Mouse (Mus musculus) kidney, embryonic 16.5 days (tissue): ENCODE measurements around the gene BC025920. TPM values are rescaled to one million over a fixed set of nuclear protein-coding genes. Genes with fewer than 3 reads are reported as not detected.

Experiments
- ATAC-seq: fragments of 200-750 bp; cut with Nextera tagmentation; 2 replicates; pipeline ENCODE4 v1.8.0; 2017; ENCODE audit warnings: moderate TSS enrichment; ENCODE audit not compliant: low FRiP score, low TSS enrichment
- H3K27ac ChIP-seq: fragments of 300-500 bp; sonication (generic); 2 replicates; pipeline ENCODE4 v1.5.1; 2014; ENCODE audit warnings: low read length
- H3K27me3 ChIP-seq: fragments of 300-500 bp; sonication (generic); 2 replicates; pipeline ENCODE4 v1.6.1; 2014; ENCODE audit warnings: low read length, control low read depth, mixed read lengths; ENCODE audit not compliant: insufficient read depth
- H3K36me3 ChIP-seq: fragments of 300-500 bp; sonication (generic); 2 replicates; pipeline ENCODE4 v1.6.1; 2014; ENCODE audit warnings: low read length, control low read depth, mixed read lengths; ENCODE audit not compliant: insufficient read depth
- H3K4me1 ChIP-seq: fragments of 300-500 bp; sonication (generic); 2 replicates; pipeline ENCODE4 v1.6.1; 2014; ENCODE audit warnings: low read length, control low read depth, mixed read lengths; ENCODE audit not compliant: insufficient read depth
- H3K4me2 ChIP-seq: fragments of 300-500 bp; sonication (generic); replicated peaks from 2 replicates; pipeline ENCODE4 v1.6.1; 2014; ENCODE audit warnings: low read depth, low read length
- H3K4me3 ChIP-seq: fragments of 300-500 bp; sonication (generic); 2 replicates; pipeline ENCODE4 v1.5.1; 2014; ENCODE audit warnings: mild to moderate bottlenecking, low read length
- H3K9ac ChIP-seq: fragments of 300-500 bp; sonication (generic); replicated peaks from 2 replicates; pipeline ENCODE4 v1.6.1; 2014; ENCODE audit warnings: low read length
- H3K9me3 ChIP-seq: fragments of 300-500 bp; sonication (generic); 2 replicates; pipeline ENCODE4 v1.6.1; 2016; ENCODE audit warnings: low read length, control low read depth
- WGBS: fragments of 180-500 bp; shearing (Covaris S2); extraction: QIAGEN DNeasy Blood & Tissue Kit; methylation state at CpG from one replicate; pipeline ENCODE4 v1.1.7; 2014; 5-methylcytosine and 5-hydroxymethylcytosine counted together
- polyA plus RNA-seq: library from polyadenylated mRNA; unstranded; fragments of >200 nt; fragmentation: Nextera tagmentation; extraction: Ambion mirVana; gene quantifications from 2 replicates; pipeline ENCODE4 v1.2.1, GENCODE M21; 2015

BC025920 gene
- polyA plus RNA-seq, 1 experiment from 2014 or later = 0.66 TPM

- no peaks in the 10 kb centered on the region for H3K9me3 ChIP-seq
- H3K4me2 ChIP-seq = peak overlapping the region; percentile 28
- H3K4me3 ChIP-seq = no peak overlapping the region
- peak overlapping the region; percentile 38 for H3K9ac ChIP-seq
- peaks cover 6% of the 10 kb centered on the region; the same call in 1 of the 2 replicates for H3K36me3 ChIP-seq
- ATAC-seq = no peak
- 23% methylated on average over 9 of the region's 9 CpGs for WGBS
- H3K4me1 ChIP-seq = peaks cover 81% of the 10 kb centered on the region
- H3K27ac ChIP-seq = peak overlapping the region; percentile 96
- peaks cover 26% of the 10 kb centered on the region for H3K27me3 ChIP-seq
Measured at GRCm38 (mm10) chr10:81572975-81573374, 33.1 kb upstream of the BC025920 start.

GRCm38 (mm10) chr10:81574081-81575056, 31.7 kb upstream of the BC025920 start, which contains the start of gene Tle2:
Gene Tle2, plus strand, starts transcription at chr10:81574561.
- peaks cover 68% of the 10 kb centered on the region for H3K4me1 ChIP-seq
- H3K27ac ChIP-seq = peak within 1 kb of the TSS; percentile 96
- 26% methylated on average over 10 of the region's 10 CpGs for WGBS

GRCm38 (mm10) chr10:81575208-81575631, 30.9 kb upstream of the BC025920 start:
- WGBS = under 1% methylated on average over 28 of the region's 30 CpGs
- peak overlapping the region; percentile 56 for H3K4me3 ChIP-seq
- peaks cover 26% of the 10 kb centered on the region for H3K27me3 ChIP-seq
- H3K9me3 ChIP-seq = no peaks in the 10 kb centered on the region
- peak overlapping the region; percentile 81 for H3K4me2 ChIP-seq
- peak; percentile 7; the same call in 1 of the 2 replicates for ATAC-seq
- H3K9ac ChIP-seq = peak overlapping the region; percentile 79
- H3K36me3 ChIP-seq = peaks cover 8% of the 10 kb centered on the region; the same call in 1 of the 2 replicates
- H3K4me1 ChIP-seq = peaks cover 65% of the 10 kb centered on the region
- peak overlapping the region; percentile 71 for H3K27ac ChIP-seq

More at GRCm38 (mm10) chr10:81574081-81575056, 31.7 kb upstream of the BC025920 start, which contains the start of gene Tle2:
- H3K9ac ChIP-seq = peak within 1 kb of the TSS; percentile 79
- H3K4me3 ChIP-seq = peak within 1 kb of the TSS; percentile 56
- no peaks in the 10 kb centered on the region for H3K9me3 ChIP-seq
- peaks cover 26% of the 10 kb centered on the region for H3K27me3 ChIP-seq
- ATAC-seq = no peak
- H3K36me3 ChIP-seq = peaks cover 8% of the 10 kb centered on the region; the same call in 1 of the 2 replicates
- peak within 1 kb of the TSS; percentile 81 for H3K4me2 ChIP-seq

GRCm38 (mm10) chr10:81575695-81576094, 30.4 kb upstream of the BC025920 start:
- Histone ChIP-seq H3K27me3 (peaks cover 26% of the 10 kb centered on the region), H3K27ac (peak overlapping the region; percentile 71), H3K4me3 (peak overlapping the region; percentile 56), H3K9me3 (no peaks in the 10 kb centered on the region), H3K4me2 (peak overlapping the region; percentile 81), H3K9ac (peak overlapping the region; percentile 79), H3K36me3 (peaks cover 8% of the 10 kb centered on the region; the same call in 1 of the 2 replicates), H3K4me1 (peaks cover 65% of the 10 kb centered on the region)
- no peak for ATAC-seq
- WGBS = 4% methylated on average over 6 of the region's 6 CpGs

- 69% methylated on average over 4 of the region's 4 CpGs for WGBS
- peaks cover 45% of the 10 kb centered on the region for H3K4me1 ChIP-seq
- peak overlapping the region; percentile 35; the same call in 1 of the 2 replicates for H3K4me2 ChIP-seq
- no peak for ATAC-seq
- H3K4me3 ChIP-seq = no peak overlapping the region
- no peak overlapping the region for H3K27ac ChIP-seq
- H3K36me3 ChIP-seq = peaks cover 9% of the 10 kb centered on the region; the same call in 1 of the 2 replicates
- H3K27me3 ChIP-seq = peaks cover 11% of the 10 kb centered on the region
- no peaks in the 10 kb centered on the region for H3K9me3 ChIP-seq
- no peak overlapping the region for H3K9ac ChIP-seq
Measured at GRCm38 (mm10) chr10:81579967-81580366, 26.1 kb upstream of the BC025920 start.

- no peak overlapping the region for H3K27ac ChIP-seq
- no peak overlapping the region for H3K4me3 ChIP-seq
- peak overlapping the region; percentile 35 for H3K4me2 ChIP-seq
- 27% methylated on average over 25 of the region's 25 CpGs for WGBS
- peaks cover 13% of the 10 kb centered on the region; the same call in 1 of the 2 replicates for H3K36me3 ChIP-seq
- H3K4me1 ChIP-seq = peaks cover 40% of the 10 kb centered on the region
- 0 out of 2 replicates have a peak overlapping the region, but pooled peaks have one; percentile 28 for H3K9ac ChIP-seq
- ATAC-seq = peak; percentile 41; the same call in 1 of the 2 replicates
- no peaks in the 10 kb centered on the region for H3K9me3 ChIP-seq
- peaks cover 12% of the 10 kb centered on the region for H3K27me3 ChIP-seq
Measured at GRCm38 (mm10) chr10:81580441-81581070, 25.5 kb upstream of the BC025920 start.

GRCm38 (mm10) chr10:81583347-81583746, 22.7 kb upstream of the BC025920 start:
- Histone ChIP-seq H3K27me3 (0 out of 2 replicates have a peak, but pooled peaks cover 4% of the 10 kb centered on the region), H3K36me3 (peaks cover 16% of the 10 kb centered on the region), H3K4me2 (no peak overlapping the region), H3K9ac (no peak overlapping the region), H3K4me3 (no peak overlapping the region), H3K4me1 (peaks cover 24% of the 10 kb centered on the region), H3K27ac (peak overlapping the region; percentile 61; the same call in 1 of the 2 replicates), H3K9me3 (no peaks in the 10 kb centered on the region)
- no peak for ATAC-seq
- WGBS = 46% methylated on average over 6 of the region's 6 CpGs

- WGBS = 81% methylated on average over 7 of the region's 7 CpGs
- no peaks in the 10 kb centered on the region for H3K4me1 ChIP-seq
- H3K9me3 ChIP-seq = no peaks in the 10 kb centered on the region
- peaks cover 22% of the 10 kb centered on the region for H3K36me3 ChIP-seq
- no peak overlapping the region for H3K9ac ChIP-seq
- H3K27ac ChIP-seq = no peak overlapping the region
- ATAC-seq = no peak
- no peak overlapping the region for H3K4me2 ChIP-seq
- H3K4me3 ChIP-seq = no peak overlapping the region
- peaks cover 7% of the 10 kb centered on the region; the same call in 1 of the 2 replicates for H3K27me3 ChIP-seq
Measured at GRCm38 (mm10) chr10:81588739-81589138, 17.3 kb upstream of the BC025920 start.

- no peak for ATAC-seq
- no peak overlapping the region for H3K4me3 ChIP-seq
- H3K4me2 ChIP-seq = no peak overlapping the region
- no peaks in the 10 kb centered on the region for H3K9me3 ChIP-seq
- peaks cover 6% of the 10 kb centered on the region; the same call in 1 of the 2 replicates for H3K27me3 ChIP-seq
- no peak overlapping the region for H3K27ac ChIP-seq
- 62% methylated on average over 9 of the region's 9 CpGs for WGBS
- H3K4me1 ChIP-seq = peaks cover 20% of the 10 kb centered on the region
- peaks cover 13% of the 10 kb centered on the region for H3K36me3 ChIP-seq
- no peak overlapping the region for H3K9ac ChIP-seq
Measured at GRCm38 (mm10) chr10:81591846-81592245, 14.2 kb upstream of the BC025920 start.
